ENCODE assay signal across 7 mouse cellular contexts in genomic region chr19:47178431-47179271, GRCm38 (mm10). TPM values are rescaled to one million over a fixed set of nuclear protein-coding genes. Genes with fewer than 3 reads are reported as not detected.
DNase-seq lines count a peak whose midpoint lies in the region; ATAC-seq lines count a peak whose summit lies in the region.

TSS of gene Neurl1a (plus strand) at chr19:47178820.

- no peaks in the 10 kb centered on the region for H3K36me3 ChIP-seq in hindbrain, embryonic 16.5 days (ENCODE audit: control insufficient read depth, insufficient read depth, low read length)
- H3K36me3 ChIP-seq in midbrain, embryonic 11.5 days (ENCODE audit: control insufficient read depth, insufficient read depth, low read length), result no peaks in the 10 kb centered on the region
- H3K36me3 ChIP-seq in stomach, embryonic 14.5 days (ENCODE audit: control insufficient read depth, insufficient read depth, low read length), result no peaks in the 10 kb centered on the region

- WGBS in hindbrain, embryonic 16.5 days, result under 1% methylated on average over 76 of the region's 98 CpGs
- WGBS in midbrain, embryonic 11.5 days, result under 1% methylated on average over 95 of the region's 98 CpGs
- under 1% methylated on average over 66 of the region's 98 CpGs for WGBS in stomach, embryonic 14.5 days

- intact Hi-C loops in left cerebral cortex, postnatal 4 days (cut with DNase I), result loop anchor here (5.0 kb wide), 1 partner anchor 159 kb away; no protein-coding TSS in a partner anchor

- peaks cover 10% of the 10 kb centered on the region for H3K4me1 ChIP-seq in hindbrain, embryonic 16.5 days (ENCODE audit: control insufficient read depth, insufficient read depth, low read depth, low read length)
- peaks cover 9% of the 10 kb centered on the region for H3K4me1 ChIP-seq in midbrain, embryonic 11.5 days (ENCODE audit: control insufficient read depth, insufficient read depth, low read length)
- H3K4me1 ChIP-seq in stomach, embryonic 14.5 days (ENCODE audit: control insufficient read depth, insufficient read depth, low read length), result no peaks in the 10 kb centered on the region

- peak within 1 kb of the TSS; percentile 82 for H3K9ac ChIP-seq in hindbrain, embryonic 16.5 days (ENCODE audit: low read depth, low read length)
- peak within 1 kb of the TSS; percentile 57 for H3K9ac ChIP-seq in midbrain, embryonic 11.5 days (ENCODE audit: low read length)
- peak within 1 kb of the TSS; percentile 55 for H3K9ac ChIP-seq in stomach, embryonic 14.5 days (replicated peaks; ENCODE audit: low read depth, low read length)

- peak; percentile 77 for ATAC-seq in hindbrain, embryonic 16.5 days
- peak; percentile 75 for ATAC-seq in midbrain, embryonic 11.5 days (ENCODE audit: low FRiP score)
- peak; percentile 44; the same call in 1 of the 2 replicates for ATAC-seq in stomach, embryonic 14.5 days (ENCODE audit: insufficient number of reproducible peaks, insufficient read depth, low FRiP score, low read depth)

- H3K27me3 ChIP-seq in hindbrain, embryonic 16.5 days (replicated peaks; ENCODE audit: control insufficient read depth, insufficient read depth, low read length), result no peaks in the 10 kb centered on the region; the same call in 1 of the 2 replicates
- peaks cover 37% of the 10 kb centered on the region for H3K27me3 ChIP-seq in midbrain, embryonic 11.5 days (ENCODE audit: control insufficient read depth, insufficient read depth, low read length)
- H3K27me3 ChIP-seq in stomach, embryonic 14.5 days (ENCODE audit: control insufficient read depth, insufficient read depth, low read length), result no peaks in the 10 kb centered on the region

- peak within 1 kb of the TSS; percentile 80 for H3K27ac ChIP-seq in hindbrain, embryonic 16.5 days (ENCODE audit: low read depth, low read length)
- no peak within 1 kb of the TSS for H3K27ac ChIP-seq in midbrain, embryonic 11.5 days (ENCODE audit: low read depth, low read length)
- H3K27ac ChIP-seq in stomach, embryonic 14.5 days (ENCODE audit: low read length), result peak within 1 kb of the TSS; percentile 48; the same call in 1 of the 2 replicates

- H3K4me3 ChIP-seq in hindbrain, embryonic 16.5 days (ENCODE audit: low read length), result peak within 1 kb of the TSS; percentile 61
- peak within 1 kb of the TSS; percentile 68 for H3K4me3 ChIP-seq in midbrain, embryonic 11.5 days (ENCODE audit: low read depth, low read length)
- H3K4me3 ChIP-seq in stomach, embryonic 14.5 days (ENCODE audit: low read depth, low read length), result peak within 1 kb of the TSS; percentile 61

- peaks cover 4% of the 10 kb centered on the region; the same call in 1 of the 2 replicates for H3K9me3 ChIP-seq in hindbrain, embryonic 16.5 days (ENCODE audit: control insufficient read depth, low read length)
- H3K9me3 ChIP-seq in midbrain, embryonic 11.5 days (ENCODE audit: control insufficient read depth, low read length), result peaks cover 9% of the 10 kb centered on the region; the same call in 1 of the 2 replicates
- 0 out of 2 replicates have a peak, but pooled peaks cover 2% of the 10 kb centered on the region for H3K9me3 ChIP-seq in stomach, embryonic 14.5 days (ENCODE audit: control insufficient read depth, low read depth, low read length)

- H3K4me2 ChIP-seq in hindbrain, embryonic 16.5 days (ENCODE audit: low read length), result peak within 1 kb of the TSS; percentile 86
- peak within 1 kb of the TSS; percentile 86 for H3K4me2 ChIP-seq in midbrain, embryonic 11.5 days
- peak within 1 kb of the TSS; percentile 98 for H3K4me2 ChIP-seq in stomach, embryonic 14.5 days (replicated peaks; ENCODE audit: low read depth, low read length)

- DNase-seq in adrenal gland, adult 2 months, result peak; percentile 82
- peak; percentile 77 to 79 for DNase-seq in cerebellum, postnatal 10 days
- DNase-seq in frontal cortex, postnatal 25 days (ENCODE audit: low spot score in 2 of 2), result peak; percentile 45 to 51
- peak; percentile 52 for DNase-seq in left cerebral cortex, postnatal 4 days
- DNase-seq in midbrain, embryonic 11.5 days (ENCODE audit: low spot score, missing footprints), result peak; percentile 96

RNA-seq across cellular contexts. Expression of gene Neurl1a, which starts in this region (rescaled TPM):
- 10 to 100 TPM; 12.1 to 24.2 TPM for total RNA-seq in adrenal gland, adult 2 months (2021)
- polyA plus RNA-seq in adrenal gland, adult 2 months (2012; rRNA removed), result 21.5 and 28.3 TPM in 2 replicates
- polyA plus RNA-seq in hindbrain, embryonic 16.5 days (2015; fragmentation: Nextera tagmentation; extraction: Ambion mirVana), result 15.0 and 16.0 TPM in 2 replicates
- 10 to 100 TPM; 42.6 to 54.8 TPM for total RNA-seq in left cerebral cortex, postnatal 4 days (2021)
- 2.9 and 4.0 TPM in 2 replicates for polyA plus RNA-seq in midbrain, embryonic 11.5 days (2014; fragmentation: Nextera tagmentation; extraction: Ambion mirVana)
- polyA plus RNA-seq in stomach, embryonic 14.5 days (2014; fragmentation: Nextera tagmentation; extraction: Ambion mirVana), result 9.5 and 10.2 TPM in 2 replicates
